Mouse (Mus musculus) hindbrain, embryonic 16.5 days (tissue): ENCODE measurements around the gene Adgrb3. TPM values are rescaled to one million over a fixed set of nuclear protein-coding genes. Genes with fewer than 3 reads are reported as not detected.
A peak's percentile ranks its signal among the peaks of the same experiment; 100 is the strongest.

Experiments
- ATAC-seq: fragments of 200-750 bp; cut with Nextera tagmentation; 2 replicates; pipeline ENCODE4 v1.8.0; 2017; ENCODE audit warnings: moderate TSS enrichment, moderate library complexity
- H3K27ac ChIP-seq: fragments of 300-500 bp; sonication (generic); 2 replicates; pipeline ENCODE4 v1.5.1; 2014; ENCODE audit warnings: low read depth, mild to moderate bottlenecking, control low read depth, low read length, moderate library complexity
- H3K27me3 ChIP-seq: fragments of 300-500 bp; sonication (generic); replicated peaks from 2 replicates; pipeline ENCODE4 v1.6.1; 2014; ENCODE audit warnings: low read length; ENCODE audit not compliant: control insufficient read depth, insufficient read depth
- H3K36me3 ChIP-seq: fragments of 300-500 bp; sonication (generic); 2 replicates; pipeline ENCODE4 v1.6.1; 2014; ENCODE audit warnings: mild to moderate bottlenecking, low read length, moderate library complexity, mixed read lengths; ENCODE audit not compliant: control insufficient read depth, insufficient read depth
- H3K4me1 ChIP-seq: fragments of 300-500 bp; sonication (generic); 2 replicates; pipeline ENCODE4 v1.6.1; 2014; ENCODE audit warnings: low read depth, low read length; ENCODE audit not compliant: control insufficient read depth, insufficient read depth
- H3K4me2 ChIP-seq: fragments of 300-500 bp; sonication (generic); 2 replicates; pipeline ENCODE4 v1.6.1; 2014; ENCODE audit warnings: mild to moderate bottlenecking, low read length, control low read depth, moderate library complexity
- H3K4me3 ChIP-seq: fragments of 300-500 bp; sonication (generic); 2 replicates; pipeline ENCODE4 v1.5.1; 2014; ENCODE audit warnings: mild to moderate bottlenecking, low read length, control low read depth, moderate library complexity
- H3K9ac ChIP-seq: fragments of 300-500 bp; sonication (generic); 2 replicates; pipeline ENCODE4 v1.6.1; 2014; ENCODE audit warnings: low read depth, mild to moderate bottlenecking, control low read depth, low read length, moderate library complexity
- H3K9me3 ChIP-seq: fragments of 300-500 bp; sonication (generic); 2 replicates; pipeline ENCODE4 v1.6.1; 2014; ENCODE audit warnings: mild to moderate bottlenecking, low read length, moderate library complexity; ENCODE audit not compliant: control insufficient read depth
- WGBS: fragments of 180-500 bp; shearing (Covaris S2); extraction: QIAGEN DNeasy Blood & Tissue Kit; methylation state at CpG from one replicate; pipeline ENCODE4 v1.1.7; 2014; 5-methylcytosine and 5-hydroxymethylcytosine counted together
- polyA plus RNA-seq: library from polyadenylated mRNA; unstranded; fragments of >200 nt; fragmentation: Nextera tagmentation; extraction: Ambion mirVana; gene quantifications from 2 replicates; pipeline ENCODE4 v1.2.1, GENCODE M21; 2015

Adgrb3 gene
- polyA plus RNA-seq, 1 experiment from 2014 or later, result 52.9 TPM

DNA sequence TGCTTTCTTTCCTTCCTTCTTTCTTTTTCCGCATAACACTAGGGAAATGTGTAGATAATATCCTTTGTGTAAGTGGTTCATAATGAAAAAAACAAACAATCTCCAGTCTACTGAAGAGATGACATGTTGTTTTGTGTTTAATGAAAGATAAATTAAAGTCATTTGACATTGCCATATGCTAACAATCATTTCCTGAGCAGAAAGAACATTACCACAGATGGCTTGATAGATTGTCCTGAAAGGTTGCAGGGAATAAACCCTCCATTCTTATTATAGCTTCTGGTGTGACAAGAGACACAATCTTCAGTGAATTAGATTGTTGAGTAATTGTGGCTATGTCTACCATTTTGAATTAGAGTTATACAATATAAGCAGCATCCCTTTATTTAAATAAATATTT is 247.8 kb downstream of the Adgrb3 start:
- Histone ChIP-seq H3K4me3 (no peak overlapping the region), H3K27ac (no peak overlapping the region), H3K36me3 (no peaks in the 10 kb centered on the region), H3K27me3 (no peaks in the 10 kb centered on the region), H3K9me3 (no peaks in the 10 kb centered on the region), H3K4me1 (no peaks in the 10 kb centered on the region), H3K4me2 (no peak overlapping the region), H3K9ac (no peak overlapping the region)
- 44% methylated on average over 1 of the region's 1 CpGs for WGBS
- ATAC-seq, result no peak

GRCm38 (mm10) chr1:25577836-25578235 is 251.7 kb downstream of the Adgrb3 start:
- H3K4me2 ChIP-seq, result no peak overlapping the region
- H3K4me1 ChIP-seq, result no peaks in the 10 kb centered on the region
- ATAC-seq, result no peak
- no peak overlapping the region for H3K9ac ChIP-seq
- WGBS, result 76% methylated on average over 4 of the region's 4 CpGs
- no peak overlapping the region for H3K27ac ChIP-seq
- H3K36me3 ChIP-seq, result no peaks in the 10 kb centered on the region
- H3K27me3 ChIP-seq, result no peaks in the 10 kb centered on the region
- no peak overlapping the region for H3K4me3 ChIP-seq
- no peaks in the 10 kb centered on the region for H3K9me3 ChIP-seq

- Histone ChIP-seq H3K4me2 (no peak overlapping the region), H3K4me3 (no peak overlapping the region), H3K27ac (no peak overlapping the region), H3K4me1 (no peaks in the 10 kb centered on the region), H3K27me3 (no peaks in the 10 kb centered on the region), H3K9me3 (no peaks in the 10 kb centered on the region), H3K36me3 (no peaks in the 10 kb centered on the region), H3K9ac (no peak overlapping the region)
- no peak for ATAC-seq
- WGBS, result 87% methylated on average over 6 of the region's 6 CpGs
Measured at GRCm38 (mm10) chr1:25576598-25576997, 252.9 kb downstream of the Adgrb3 start.

DNA sequence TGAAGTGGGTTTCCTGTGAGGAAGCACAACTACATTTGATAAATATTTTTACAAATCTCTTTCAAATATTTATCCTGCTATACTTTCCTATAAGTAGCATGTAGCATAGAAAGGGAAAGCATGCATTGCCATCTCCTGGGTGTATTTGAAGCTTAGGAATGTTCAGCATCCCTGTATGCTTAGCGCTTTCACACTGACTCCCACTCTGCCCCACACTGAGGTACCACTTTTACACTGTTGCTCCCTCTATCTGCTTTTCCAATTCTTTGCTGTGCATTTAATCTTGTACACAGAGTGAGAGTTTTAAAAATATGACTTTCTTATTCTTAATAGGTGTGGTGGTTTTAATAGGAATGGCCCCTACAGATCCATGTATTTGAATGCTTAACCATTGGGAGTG is 261.4 kb downstream of the Adgrb3 start:
- no peak overlapping the region for H3K9ac ChIP-seq
- no peaks in the 10 kb centered on the region for H3K9me3 ChIP-seq
- no peak for ATAC-seq
- no peaks in the 10 kb centered on the region for H3K36me3 ChIP-seq
- H3K4me1 ChIP-seq, result no peaks in the 10 kb centered on the region
- no peak overlapping the region for H3K4me2 ChIP-seq
- H3K27me3 ChIP-seq, result no peaks in the 10 kb centered on the region
- no peak overlapping the region for H3K4me3 ChIP-seq
- H3K27ac ChIP-seq, result no peak overlapping the region
- 90% methylated on average over 1 of the region's 1 CpGs for WGBS

DNA sequence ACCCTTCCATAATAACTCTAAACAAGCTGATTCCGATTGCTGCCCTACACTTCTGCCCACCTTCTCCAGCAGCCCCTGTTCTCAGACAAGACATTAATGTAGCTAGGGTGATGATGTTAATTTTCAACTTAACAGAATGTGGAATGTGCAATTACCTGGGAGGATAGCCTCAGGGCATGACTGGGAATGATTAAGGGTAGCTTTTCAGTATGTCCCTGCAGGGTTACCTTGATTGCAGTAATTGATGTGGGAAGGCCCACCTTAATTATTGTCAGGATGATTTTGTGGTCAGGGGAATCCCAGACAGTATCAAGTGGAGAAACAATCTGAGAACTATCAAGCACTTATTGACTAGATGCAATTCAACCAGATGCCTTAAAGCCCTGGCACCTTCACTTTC is 283.4 kb downstream of the Adgrb3 start:
- WGBS, result 81% methylated on average over 1 of the region's 1 CpGs
- H3K36me3 ChIP-seq, result no peaks in the 10 kb centered on the region
- no peaks in the 10 kb centered on the region for H3K27me3 ChIP-seq
- no peak overlapping the region for H3K4me2 ChIP-seq
- no peak overlapping the region for H3K4me3 ChIP-seq
- H3K9me3 ChIP-seq, result no peaks in the 10 kb centered on the region
- no peak for ATAC-seq
- H3K9ac ChIP-seq, result no peak overlapping the region
- H3K4me1 ChIP-seq, result no peaks in the 10 kb centered on the region
- H3K27ac ChIP-seq, result no peak overlapping the region

GRCm38 (mm10) chr1:25543915-25544314 is 285.6 kb downstream of the Adgrb3 start:
- no peak for ATAC-seq
- H3K4me1 ChIP-seq, result no peaks in the 10 kb centered on the region
- H3K4me2 ChIP-seq, result no peak overlapping the region
- no peaks in the 10 kb centered on the region for H3K9me3 ChIP-seq
- no peak overlapping the region for H3K4me3 ChIP-seq
- WGBS, result 77% methylated on average over 2 of the region's 2 CpGs
- H3K27ac ChIP-seq, result no peak overlapping the region
- no peaks in the 10 kb centered on the region for H3K36me3 ChIP-seq
- no peaks in the 10 kb centered on the region for H3K27me3 ChIP-seq
- H3K9ac ChIP-seq, result no peak overlapping the region

GRCm38 (mm10) chr1:25542891-25543290 is 286.6 kb downstream of the Adgrb3 start:
- ATAC-seq, result no peak
- Histone ChIP-seq H3K27me3 (no peaks in the 10 kb centered on the region), H3K4me2 (no peak overlapping the region), H3K9me3 (no peaks in the 10 kb centered on the region), H3K36me3 (no peaks in the 10 kb centered on the region), H3K4me3 (no peak overlapping the region), H3K9ac (no peak overlapping the region), H3K27ac (no peak overlapping the region), H3K4me1 (no peaks in the 10 kb centered on the region)
- WGBS, result 51% methylated on average over 3 of the region's 3 CpGs

DNA sequence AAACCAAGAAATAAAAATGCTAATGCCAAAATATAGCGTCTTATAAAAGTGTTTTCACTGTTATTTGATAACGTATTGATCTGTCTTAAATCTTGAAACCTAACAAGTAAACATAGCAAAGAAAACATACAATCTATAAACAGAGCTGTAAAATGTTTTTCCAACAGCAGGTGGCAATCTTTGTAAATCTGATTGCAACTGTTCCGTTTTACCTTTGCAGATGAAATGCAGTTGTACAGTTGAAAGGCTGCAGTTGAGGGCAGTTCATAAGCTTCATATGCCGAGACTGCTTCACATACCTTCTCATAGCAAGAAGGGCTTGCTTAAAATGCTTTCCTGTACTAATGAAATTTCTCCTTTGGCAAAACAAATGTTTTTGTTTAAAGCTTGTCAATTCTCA is 302.5 kb downstream of the Adgrb3 start:
- no peak overlapping the region for H3K27ac ChIP-seq
- H3K9me3 ChIP-seq, result no peaks in the 10 kb centered on the region
- no peak overlapping the region for H3K4me3 ChIP-seq
- ATAC-seq, result no peak
- no peaks in the 10 kb centered on the region for H3K27me3 ChIP-seq
- no peak overlapping the region for H3K4me2 ChIP-seq
- WGBS, result 61% methylated on average over 4 of the region's 4 CpGs
- no peaks in the 10 kb centered on the region for H3K36me3 ChIP-seq
- no peak overlapping the region for H3K9ac ChIP-seq
- H3K4me1 ChIP-seq, result no peaks in the 10 kb centered on the region

GRCm38 (mm10) chr1:25510321-25511055 is 319.0 kb downstream of the Adgrb3 start:
- ATAC-seq, result peak; percentile 65
- Histone ChIP-seq H3K27me3 (no peaks in the 10 kb centered on the region), H3K4me3 (no peak overlapping the region), H3K4me2 (no peak overlapping the region), H3K36me3 (no peaks in the 10 kb centered on the region), H3K4me1 (no peaks in the 10 kb centered on the region), H3K9ac (no peak overlapping the region), H3K9me3 (no peaks in the 10 kb centered on the region), H3K27ac (no peak overlapping the region)
- 64% methylated on average over 10 of the region's 10 CpGs for WGBS
